ENCODE assay signal across 8 mouse cellular contexts in the genomic region with DNA sequence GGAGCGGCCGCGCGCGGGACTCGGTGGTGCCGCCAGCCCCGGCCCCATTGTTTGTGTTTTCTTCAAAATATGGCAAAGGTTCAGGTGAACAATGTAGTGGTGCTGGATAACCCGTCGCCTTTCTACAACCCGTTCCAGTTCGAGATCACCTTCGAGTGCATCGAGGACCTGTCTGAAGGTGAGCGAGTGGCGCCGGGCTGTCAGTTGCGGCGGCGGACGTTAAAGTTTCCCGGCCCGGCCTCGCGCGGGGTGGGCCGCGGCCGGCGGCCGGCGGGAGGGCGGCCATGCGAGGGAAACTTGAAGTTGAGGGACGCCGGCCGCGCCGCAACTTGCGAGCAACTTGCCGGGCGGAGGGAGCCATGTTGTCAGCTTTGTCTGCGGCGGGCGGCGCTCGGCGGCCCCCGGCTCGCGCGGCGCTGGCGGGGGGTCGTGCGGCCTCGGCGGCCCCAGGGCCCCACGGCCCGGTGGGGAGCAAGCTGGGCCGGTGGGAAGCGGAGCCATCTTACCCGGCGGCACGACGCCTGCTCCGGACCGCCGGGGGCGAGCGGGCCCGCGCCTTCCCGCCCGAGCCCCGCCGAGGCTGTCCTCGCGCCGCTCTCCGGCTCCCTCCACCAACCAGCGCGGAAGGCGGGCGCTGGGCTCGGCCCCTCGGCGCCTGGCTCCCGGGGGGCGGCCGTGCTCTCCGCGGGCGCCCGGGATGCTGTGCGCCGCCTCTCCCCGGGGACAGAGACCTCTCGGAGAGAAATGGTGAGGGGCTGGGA. TPM values are rescaled to one million over a fixed set of nuclear protein-coding genes. Genes with fewer than 3 reads are reported as not detected.
A peak's percentile ranks its signal among the peaks of the same experiment; 100 is the strongest.
DNase-seq lines count a peak whose midpoint lies in the region; ATAC-seq and TF ChIP-seq lines count a peak whose summit lies in the region.

No protein-coding gene starts in this region.

- peaks cover 28% of the 10 kb centered on the region for H3K36me3 ChIP-seq in E14TG2a.4 (ENCODE audit: insufficient read depth, low read length)
- H3K36me3 ChIP-seq in hindbrain, embryonic 16.5 days (ENCODE audit: control insufficient read depth, insufficient read depth, low read length), result no peaks in the 10 kb centered on the region

- H3K27ac ChIP-seq in bone marrow, adult 2 months (ENCODE audit: control insufficient read depth, insufficient read depth, low read depth, low read length, poor library complexity), result peak overlapping the region; percentile 98
- peak overlapping the region; percentile 95 for H3K27ac ChIP-seq in hindbrain, embryonic 16.5 days (ENCODE audit: low read depth, low read length)

- peak overlapping the region; percentile 91 for H3K9ac ChIP-seq in hindbrain, embryonic 16.5 days (ENCODE audit: low read depth, low read length)

- DNase-seq in gastrocnemius, adult 18-20 months (ENCODE audit: low spot score), result peak; percentile 8
- peak; percentile 39 for DNase-seq in left cerebral cortex, postnatal 4 days
- peak; percentile 53 for DNase-seq in right cerebral cortex, postnatal 14 days
- DNase-seq in yolk sac, embryonic 10.5 days (ENCODE audit: low spot score), result peak; percentile 55

- peaks cover 39% of the 10 kb centered on the region for H3K4me1 ChIP-seq in E14TG2a.4 (replicated peaks; ENCODE audit: low read depth, low read length)
- H3K4me1 ChIP-seq in bone marrow, adult 2 months (ENCODE audit: control insufficient read depth, insufficient read depth, low read length), result no peaks in the 10 kb centered on the region
- peaks cover 15% of the 10 kb centered on the region for H3K4me1 ChIP-seq in hindbrain, embryonic 16.5 days (ENCODE audit: control insufficient read depth, insufficient read depth, low read depth, low read length)

- WGBS in bone marrow, adult 2 months, result 1% methylated on average over 96 of the region's 99 CpGs
- under 1% methylated on average over 78 of the region's 99 CpGs for WGBS in hindbrain, embryonic 16.5 days

- H3K27me3 ChIP-seq in E14TG2a.4 (ENCODE audit: insufficient read depth, low read length), result no peaks in the 10 kb centered on the region
- H3K27me3 ChIP-seq in hindbrain, embryonic 16.5 days (replicated peaks; ENCODE audit: control insufficient read depth, insufficient read depth, low read length), result no peaks in the 10 kb centered on the region

- peak; percentile 1; the same call in 1 of the 2 replicates for ATAC-seq in hindbrain, embryonic 16.5 days
- peak; percentile 17 for ATAC-seq in megakaryocyte progenitor cell, adult 5-6 weeks (replicated peaks; ENCODE audit: poor library complexity)

- H3K4me3 ChIP-seq in E14TG2a.4 (replicated peaks; ENCODE audit: low read length), result peak overlapping the region; percentile 90
- H3K4me3 ChIP-seq in bone marrow, adult 2 months (replicated peaks; ENCODE audit: control insufficient read depth, low read depth, low read length), result peak overlapping the region; percentile 98
- peak overlapping the region; percentile 97 for H3K4me3 ChIP-seq in hindbrain, embryonic 16.5 days (ENCODE audit: low read length)

- intact Hi-C loops in left cerebral cortex, postnatal 4 days (cut with DNase I), result no loop called here

- no peak for TF ChIP-seq CTCF in E14TG2a.4 (conservative IDR thresholded peaks at IDR 0.05; ENCODE audit: low read length)
- TF ChIP-seq CTCF in bone marrow, adult 2 months (IDR thresholded peaks at IDR 0.05; ENCODE audit: control insufficient read depth, insufficient read depth, low read length), result no peak

- peak overlapping the region; percentile 77 for H3K4me2 ChIP-seq in hindbrain, embryonic 16.5 days (ENCODE audit: low read length)

- no peaks in the 10 kb centered on the region for H3K9me3 ChIP-seq in E14TG2a.4 (ENCODE audit: low read length)
- no peaks in the 10 kb centered on the region for H3K9me3 ChIP-seq in hindbrain, embryonic 16.5 days (ENCODE audit: control insufficient read depth, low read length)

- TF ChIP-seq POLR2A in bone marrow, adult 2 months (IDR thresholded peaks at IDR 0.05; ENCODE audit: borderline replicate concordance, control insufficient read depth, low read depth, low read length), result no peak

RNA-seq across cellular contexts. Expression of gene Asf1a, which starts 0.7 kb away (rescaled TPM):
- polyA plus RNA-seq in bone marrow, adult 2 months (2011; ENCODE audit: insufficient read depth, insufficient read length, low replicate concordance, missing spikeins), result 40.9 and 42.6 TPM in 2 replicates
- total RNA-seq in gastrocnemius, adult 18-20 months (2021), result 10 to 100 TPM; 22.1 to 26.2 TPM
- polyA plus RNA-seq in hindbrain, embryonic 16.5 days (2015; fragmentation: Nextera tagmentation; extraction: Ambion mirVana), result 53.1 and 56.0 TPM in 2 replicates
- total RNA-seq in left cerebral cortex, postnatal 4 days (2021), result 10 to 100 TPM; 30.2 to 31.6 TPM
- 116 and 118 TPM in 2 replicates for total RNA-seq in megakaryocyte progenitor cell, adult 5-6 weeks (2015)
- 80.2 and 104 TPM in 2 replicates for total RNA-seq in megakaryocyte progenitor cell, adult 5-6 weeks (2017)

RNA-seq across cellular contexts. Expression of gene Mcm9, which starts 32.9 kb away (rescaled TPM):
- polyA plus RNA-seq in bone marrow, adult 2 months (2011; ENCODE audit: insufficient read depth, insufficient read length, low replicate concordance, missing spikeins), result 5.9 and 10.9 TPM in 2 replicates
- total RNA-seq in gastrocnemius, adult 18-20 months (2021), result 1 to 10 TPM in 1 of 2 experiments, under 1 TPM in 1; 0.52 to 1.2 TPM
- 5.9 and 6.0 TPM in 2 replicates for polyA plus RNA-seq in hindbrain, embryonic 16.5 days (2015; fragmentation: Nextera tagmentation; extraction: Ambion mirVana)
- 1 to 10 TPM; 6.1 to 6.9 TPM for total RNA-seq in left cerebral cortex, postnatal 4 days (2021)
- 16.5 and 17.9 TPM in 2 replicates for total RNA-seq in megakaryocyte progenitor cell, adult 5-6 weeks (2015)
- 10.2 and 19.5 TPM in 2 replicates for total RNA-seq in megakaryocyte progenitor cell, adult 5-6 weeks (2017)

Comparison
In these comparisons a context has a peak if more than half of its experiments do, and no peak if none do; other contexts are left out.
1. Peak in every context shown above with its lines: DNase-seq, ATAC-seq, H3K4me3 ChIP-seq and H3K27ac ChIP-seq.